15 mouse cellular contexts compared by ENCODE assay signal in the genomic region with DNA sequence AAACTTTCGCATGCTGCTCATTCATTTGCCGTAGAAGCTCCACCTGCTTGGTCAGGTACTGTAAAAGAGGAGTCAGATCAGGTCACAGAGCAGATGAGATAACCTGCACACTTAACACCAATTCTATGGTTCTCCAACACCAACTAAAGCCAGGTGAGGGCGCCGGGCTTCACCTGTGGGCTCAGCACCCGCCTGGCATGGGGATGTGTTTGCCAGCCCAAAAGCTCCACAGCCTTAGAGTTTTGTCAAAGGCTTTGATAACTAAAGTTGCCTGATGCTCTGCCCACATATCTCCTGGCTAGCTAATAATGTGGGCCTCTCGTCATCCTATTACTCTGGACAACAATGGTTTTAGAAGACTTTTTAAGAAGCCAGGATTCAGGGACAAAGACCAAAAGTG. TPM values are rescaled to one million over a fixed set of nuclear protein-coding genes. Genes with fewer than 3 reads are reported as not detected.
A peak's percentile ranks its signal among the peaks of the same experiment; 100 is the strongest.
DNase-seq lines count a peak whose midpoint lies in the region; ATAC-seq and TF ChIP-seq lines count a peak whose summit lies in the region.
"Had no signal": no experiment of that assay in that cellular context is flagged by ENCODE, and none has a peak within 500 bp of the region (broad histone marks: within the 10 kb centered on the region; RNA-seq: fewer than 3 reads in every experiment).

No protein-coding gene starts in this region.

- no peaks in the 10 kb centered on the region for H3K9me3 ChIP-seq in kidney, embryonic 16.5 days (ENCODE audit: low read length)
- no peaks in the 10 kb centered on the region for H3K9me3 ChIP-seq in CH12.LX (replicated peaks; ENCODE audit: low read length)
- no peaks in the 10 kb centered on the region for H3K9me3 ChIP-seq in liver, postnatal 0 days (ENCODE audit: low read length)
- H3K9me3 ChIP-seq: embryonic facial prominence, embryonic 10.5 days; heart, embryonic 13.5 days; hindbrain, embryonic 10.5 days had no signal

- no peaks in the 10 kb centered on the region for H3K4me1 ChIP-seq in kidney, embryonic 16.5 days (ENCODE audit: insufficient read depth, low read length)
- peaks cover 0 to 21% of the 10 kb centered on the region in 2 experiments; a peak in 2 of 4 replicates for H3K4me1 ChIP-seq in CH12.LX (ENCODE audit: control insufficient read depth in 1 of 2, insufficient read depth in 2 of 2)
- H3K4me1 ChIP-seq in liver, postnatal 0 days (ENCODE audit: insufficient read depth), result no peaks in the 10 kb centered on the region
- H3K4me1 ChIP-seq: embryonic facial prominence, embryonic 10.5 days; hindbrain, embryonic 10.5 days had no signal

- no peaks in the 10 kb centered on the region for H3K79me2 ChIP-seq in CH12.LX (replicated peaks; ENCODE audit: control insufficient read depth, extremely low read depth, insufficient read depth, poor library complexity, severe bottlenecking)

- peak in 1 of 2 experiments; percentile 43; a peak in 2 of 4 replicates for TF ChIP-seq CTCF in CH12.LX (conservative IDR thresholded peaks at IDR 0.05 in 1 of 2, IDR thresholded peaks at IDR 0.05 in 1 of 2; ENCODE audit: low read depth in 2 of 2, low read length in 2 of 2)
- peak; percentile 40 for TF ChIP-seq CTCF in liver, postnatal 0 days (IDR thresholded peaks at IDR 0.05; ENCODE audit: low read depth)

- TF ChIP-seq RAD21 in CH12.LX (IDR thresholded peaks at IDR 0.05; ENCODE audit: low read depth, low read length), result peak; percentile 27

- in situ Hi-C loops in CH12.LX (cut with MboI; ENCODE audit: low pct_ligation_motif_present, low pct_unique_long_range_greater_than_20kb, low sequenced_read_pairs), result no loop called here

- ATAC-seq in CD4-positive, CD25-positive, alpha-beta regulatory T cell, adult 4 months, result no peak
- ATAC-seq in kidney, embryonic 16.5 days (ENCODE audit: low FRiP score, low TSS enrichment), result no peak
- ATAC-seq in liver, postnatal 0 days, result no peak

- H3K27ac ChIP-seq in kidney, embryonic 16.5 days (ENCODE audit: low read length), result no peak overlapping the region
- H3K27ac ChIP-seq in CH12.LX (ENCODE audit: insufficient read depth, low read depth), result no peak overlapping the region
- no peak overlapping the region for H3K27ac ChIP-seq in liver, postnatal 0 days (ENCODE audit: low read depth)
- H3K27ac ChIP-seq: embryonic facial prominence, embryonic 10.5 days; heart, embryonic 13.5 days; hindbrain, embryonic 10.5 days had no signal

- peaks cover 28% of the 10 kb centered on the region for H3K36me3 ChIP-seq in kidney, embryonic 16.5 days (ENCODE audit: insufficient read depth, low read length)
- H3K36me3 ChIP-seq in CH12.LX (replicated peaks in 1 of 2; ENCODE audit: control insufficient read depth in 1 of 2, insufficient read depth in 1 of 2, low read length in 1 of 2), result peaks cover 13 to 45% of the 10 kb centered on the region in 2 experiments
- H3K36me3 ChIP-seq in liver, postnatal 0 days (replicated peaks; ENCODE audit: insufficient read depth, low read length), result peaks cover 46% of the 10 kb centered on the region

- dilution Hi-C loops in CH12.LX (cut with MboI; ENCODE audit: extremely low pct_ligation_motif_present, extremely low pct_unique_long_range_greater_than_20kb, low sequenced_read_pairs), result no loop called here

- TF ChIP-seq POLR2A in CH12.LX (IDR thresholded peaks at IDR 0.05; ENCODE audit: low read depth, low read length), result no peak

- no peaks in the 10 kb centered on the region for H3K27me3 ChIP-seq in kidney, embryonic 16.5 days (ENCODE audit: insufficient read depth, low read length)
- no peaks in the 10 kb centered on the region for H3K27me3 ChIP-seq in CH12.LX (replicated peaks)
- no peaks in the 10 kb centered on the region for H3K27me3 ChIP-seq in liver, postnatal 0 days (ENCODE audit: insufficient read depth, low read length)
- H3K27me3 ChIP-seq: heart, embryonic 13.5 days had no signal

- TF ChIP-seq EP300 in CH12.LX (IDR thresholded peaks at IDR 0.05; ENCODE audit: low read length), result no peak
- no peak for TF ChIP-seq EP300 in liver, postnatal 0 days (IDR thresholded peaks at IDR 0.05; ENCODE audit: low read depth)

- intact Hi-C loops in left cerebral cortex, postnatal 4 days (cut with DNase I), result no loop called here

- H3K4me2 ChIP-seq in kidney, embryonic 16.5 days (replicated peaks; ENCODE audit: low read depth, low read length), result no peak overlapping the region
- H3K4me2 ChIP-seq in CH12.LX (ENCODE audit: insufficient read depth, low read depth, poor library complexity, severe bottlenecking), result no peak overlapping the region
- no peak overlapping the region for H3K4me2 ChIP-seq in liver, postnatal 0 days (ENCODE audit: low read depth, low read length)
- H3K4me2 ChIP-seq: heart, embryonic 13.5 days; midbrain, embryonic 11.5 days had no signal

- H3K4me3 ChIP-seq in kidney, embryonic 16.5 days (ENCODE audit: low read length), result no peak overlapping the region
- no peak overlapping the region for H3K4me3 ChIP-seq in CH12.LX (replicated peaks in 1 of 3; ENCODE audit: low read depth in 2 of 3, low read length in 2 of 3, poor library complexity in 1 of 3)
- H3K4me3 ChIP-seq in liver, postnatal 0 days (ENCODE audit: low read depth, low read length), result no peak overlapping the region
- H3K4me3 ChIP-seq: embryonic facial prominence, embryonic 10.5 days; heart, embryonic 13.5 days; hindbrain, embryonic 10.5 days had no signal

- WGBS in kidney, embryonic 16.5 days, result 91% methylated on average over 6 of the region's 6 CpGs
- 92% methylated on average over 6 of the region's 6 CpGs for WGBS in liver, postnatal 0 days (ENCODE audit: insufficient replicate concordance)

- DNase-seq in CD4-positive, CD25-positive, alpha-beta regulatory T cell, adult 2 months (ENCODE audit: low read depth, low spot score), result peak; percentile 45
- peak; percentile 35 for DNase-seq in kidney, postnatal 14 days
- no peak for DNase-seq in CH12.LX (ENCODE audit: extremely low read depth)
- DNase-seq in liver, postnatal 0 days, result no peak
- no peak for DNase-seq in frontal cortex, postnatal 36 days (ENCODE audit: low spot score in 2 of 2)
- DNase-seq in left cerebral cortex, postnatal 4 days, result no peak
- DNase-seq: cerebellum, adult 2 months; layer of hippocampus, adult 9-11 months had no signal

- H3K9ac ChIP-seq in kidney, embryonic 16.5 days (replicated peaks; ENCODE audit: low read length), result no peak overlapping the region
- no peak overlapping the region for H3K9ac ChIP-seq in CH12.LX (ENCODE audit: insufficient read depth, low read depth)
- H3K9ac ChIP-seq in liver, postnatal 0 days (replicated peaks), result no peak overlapping the region
- H3K9ac ChIP-seq: heart, embryonic 13.5 days had no signal

TF ChIP-seq in CH12.LX, 34 proteins besides CTCF, POLR2A, EP300 and RAD21:
- TF ChIP-seq SMC3 (IDR thresholded peaks at IDR 0.05; ENCODE audit: low read depth, low read length) (peak; percentile 43), MYC (IDR thresholded peaks at IDR 0.05; ENCODE audit: low read depth, low read length) (no peak)

RNA-seq across cellular contexts. Expression of gene Cdr2, which starts 21.5 kb away (rescaled TPM):
- polyA plus RNA-seq in CD4-positive, CD25-positive, alpha-beta regulatory T cell, adult 4 months (2017; shearing (Covaris generic)), result 1 to 10 TPM in 1 of 2 experiments, under 1 TPM in 1; 0.43 to 1.6 TPM
- polyA plus RNA-seq in kidney, embryonic 16.5 days (2015; fragmentation: Nextera tagmentation; extraction: Ambion mirVana), result 10.4 and 11.1 TPM in 2 replicates
- total RNA-seq in CH12.LX (2012; rRNA removed), result 5.7 and 10.5 TPM in 2 replicates
- total RNA-seq in CH12.LX (2014; rRNA removed), result 9.5 and 10.4 TPM in 2 replicates
- 8.7 and 9.5 TPM in 2 replicates for polyA plus RNA-seq in CH12.LX (2012; ENCODE audit: insufficient read length, low read depth)
- 18.1 and 21.2 TPM in 2 replicates for polyA plus RNA-seq in liver, postnatal 0 days (2015; fragmentation: Nextera tagmentation; extraction: Ambion mirVana)
- total RNA-seq in left cerebral cortex, postnatal 4 days (2021), result 10 to 100 TPM in 1 of 2 experiments, 1 to 10 TPM in 1; 8.5 to 11.4 TPM

RNA-seq across cellular contexts. Expression of gene Mfsd13b, which starts 21.7 kb away (rescaled TPM):
- polyA plus RNA-seq in CD4-positive, CD25-positive, alpha-beta regulatory T cell, adult 4 months (2017; shearing (Covaris generic)), result not detected
- 0.24 TPM in 1 of 2 replicates, not detected in the other for polyA plus RNA-seq in kidney, embryonic 16.5 days (2015; fragmentation: Nextera tagmentation; extraction: Ambion mirVana)
- 0.63 TPM in 1 of 2 replicates, not detected in the other for total RNA-seq in CH12.LX (2012; rRNA removed)
- not detected in 2 replicates for total RNA-seq in CH12.LX (2014; rRNA removed)
- not detected in 2 replicates for polyA plus RNA-seq in CH12.LX (2012; ENCODE audit: insufficient read length, low read depth)
- 0.08 TPM in 1 of 2 replicates, not detected in the other for polyA plus RNA-seq in liver, postnatal 0 days (2015; fragmentation: Nextera tagmentation; extraction: Ambion mirVana)
- not detected for total RNA-seq in left cerebral cortex, postnatal 4 days (2021)
- polyA plus RNA-seq: neural tube, embryonic 11.5 days had no signal

RNA-seq across cellular contexts. Expression of gene Polr3e, which starts 43.1 kb away (rescaled TPM):
- polyA plus RNA-seq in CD4-positive, CD25-positive, alpha-beta regulatory T cell, adult 4 months (2017; shearing (Covaris generic)), result 10 to 100 TPM in 1 of 2 experiments, 1 to 10 TPM in 1; 8.1 to 15.8 TPM
- 45.6 and 46.4 TPM in 2 replicates for polyA plus RNA-seq in kidney, embryonic 16.5 days (2015; fragmentation: Nextera tagmentation; extraction: Ambion mirVana)
- total RNA-seq in CH12.LX (2012; rRNA removed) (33.6 and 33.7 TPM in 2 replicates), CH12.LX (2014; rRNA removed) (22.3 and 25.3 TPM in 2 replicates)
- polyA plus RNA-seq in CH12.LX (2012; ENCODE audit: insufficient read length, low read depth), result 38.1 and 38.2 TPM in 2 replicates
- 8.5 and 9.3 TPM in 2 replicates for polyA plus RNA-seq in liver, postnatal 0 days (2015; fragmentation: Nextera tagmentation; extraction: Ambion mirVana)
- total RNA-seq in left cerebral cortex, postnatal 4 days (2021), result 10 to 100 TPM; 37.9 to 38.1 TPM

Comparison
In these comparisons a context has a peak if more than half of its experiments do, and no peak if none do; other contexts are left out.
1. DNase-seq: peak in CD4-positive, CD25-positive, alpha-beta regulatory T cell, adult 2 months (single experiment) and kidney, postnatal 14 days (single experiment); none in CH12.LX (single experiment), liver, postnatal 0 days (single experiment), frontal cortex, postnatal 36 days (0 of 2) and left cerebral cortex, postnatal 4 days (single experiment).